Mouse (Mus musculus): Measurements from ENCODE around the gene Clca3a1.
A peak's percentile ranks its signal among the peaks of the same experiment; 100 is the strongest.
"Not testable (repeated sequence)": the region's sequence is repeated elsewhere in the genome, so short reads cannot be mapped to it uniquely, and the experiment has no call there.

The Clca3a1 gene

GRCm38 (mm10) chr3:144760592-144761309, at the start of gene Clca3a1:
Clca3a1 (minus strand) TSS chr3:144760977.
- no peak for DNase-seq (ENCODE audit: low read depth, low spot score)

GRCm38 (mm10) chr3:144808153-144808925, 47.6 kb upstream of the Clca3a1 start:
- not testable (repeated sequence) for DNase-seq (ENCODE audit: low read depth, low spot score)

DNA sequence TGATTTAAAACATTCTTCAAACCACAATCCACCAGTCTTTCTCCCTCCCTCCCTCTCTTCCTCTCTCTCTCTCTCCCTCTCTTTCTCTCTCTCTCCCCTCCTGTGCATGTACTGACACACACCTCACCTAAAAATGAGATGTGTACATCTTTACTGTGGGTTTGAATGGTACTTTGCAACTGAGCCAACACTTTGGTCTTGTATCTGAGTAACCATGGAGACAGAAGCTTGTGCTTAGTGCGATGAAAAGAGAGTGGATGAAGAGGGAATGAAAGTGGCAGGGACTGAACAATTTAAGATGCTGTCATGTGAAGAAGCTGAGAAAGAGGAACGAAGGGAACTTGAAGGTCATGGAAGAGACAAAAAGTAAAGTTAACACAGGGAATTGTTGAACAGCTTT, 45.8 kb upstream of the Clca3a1 start:
- DNase-seq (ENCODE audit: low read depth, low spot score), result not testable (repeated sequence)

DNA sequence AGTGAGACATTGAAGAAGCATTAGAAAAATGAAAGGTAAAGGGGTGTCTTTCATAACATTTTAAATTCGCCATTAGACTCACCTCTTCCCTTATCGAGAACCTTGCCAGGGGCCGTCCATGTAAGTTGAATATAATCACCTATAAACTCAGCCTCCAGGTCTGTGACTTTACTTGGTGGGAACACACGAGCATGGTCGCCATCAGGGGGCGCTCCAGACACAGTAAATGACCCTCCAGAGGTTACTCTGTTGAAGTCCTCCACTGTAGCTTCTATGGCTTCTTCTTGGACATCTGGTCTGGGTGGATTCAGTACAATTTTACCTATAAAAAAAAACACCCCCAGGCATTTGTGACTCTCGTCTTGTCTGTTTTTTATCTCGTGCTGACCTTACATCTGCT, 41.1 kb upstream of the Clca3a1 start:
- no peak for DNase-seq (ENCODE audit: low read depth, low spot score)

DNA sequence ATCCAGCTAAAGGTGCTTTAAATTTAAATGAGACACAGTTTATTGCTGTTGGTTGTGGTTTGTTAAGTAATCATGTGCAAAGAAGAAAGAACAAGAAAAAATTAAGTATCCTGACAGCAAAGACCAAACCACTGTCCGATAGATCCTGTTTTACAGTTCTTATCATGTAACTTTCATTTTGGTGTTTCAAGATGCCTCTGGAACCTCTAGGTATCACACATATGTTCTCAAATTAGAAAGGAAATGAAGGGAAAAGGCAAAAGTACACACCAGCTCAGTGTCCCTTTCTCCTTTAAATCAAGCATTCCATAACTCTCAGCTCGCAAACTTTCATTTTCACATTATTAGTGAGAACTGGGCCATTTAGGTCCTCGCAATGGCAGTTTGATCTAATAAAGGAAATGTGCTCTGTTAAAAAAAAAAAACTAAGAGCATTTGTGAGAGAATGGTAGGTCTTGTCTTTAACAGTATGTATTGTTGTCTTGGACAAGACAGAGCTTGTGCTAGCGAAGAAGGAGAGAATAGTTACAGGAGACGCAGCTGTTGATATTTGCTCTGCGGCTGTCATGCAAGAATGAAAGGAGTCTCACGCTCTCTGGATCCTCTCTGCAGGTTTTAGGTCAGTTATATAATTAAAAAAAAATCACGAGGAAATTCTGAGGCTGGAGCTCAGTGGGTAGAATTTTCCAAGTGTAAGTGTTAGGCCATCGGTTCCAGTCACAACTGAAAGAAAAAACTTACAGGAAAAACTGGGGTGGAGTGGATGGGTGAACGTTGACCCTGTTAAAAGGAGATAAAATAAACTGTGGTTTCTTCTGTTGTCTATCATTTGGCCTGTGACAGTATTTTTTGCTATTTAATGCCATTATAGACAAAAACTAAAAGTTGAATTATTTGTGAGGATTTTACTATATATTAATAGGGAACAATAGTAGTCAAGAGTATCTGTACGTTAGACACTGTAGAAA, 24.7 kb upstream of the Clca3a1 start:
- DNase-seq (ENCODE audit: low read depth, low spot score), result no peak

GRCm38 (mm10) chr3:144765161-144765560, 4.4 kb upstream of the Clca3a1 start:
- DNase-seq (ENCODE audit: low read depth, low spot score), result no peak

DNA sequence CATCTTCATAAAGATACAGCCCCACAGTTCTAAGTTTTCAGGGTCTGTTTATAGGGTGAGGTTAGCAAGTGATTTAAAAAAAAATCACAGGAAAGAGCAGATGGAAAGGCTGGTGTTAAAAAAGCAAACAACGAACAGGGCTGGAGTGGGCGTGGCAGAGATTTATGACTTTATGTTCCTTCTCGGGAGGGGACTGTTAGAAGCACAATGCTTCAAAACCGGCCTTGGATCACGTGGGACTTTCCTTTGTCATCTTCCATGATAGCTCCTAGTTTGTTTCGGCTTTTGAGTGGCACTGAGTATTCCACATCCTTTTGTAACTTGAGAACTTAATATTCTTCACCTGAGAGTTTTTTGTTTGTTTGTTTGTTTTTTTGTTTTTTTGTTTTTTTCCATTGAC, 677 bp upstream of the Clca3a1 start:
- DNase-seq (ENCODE audit: low read depth, low spot score), result no peak

- DNase-seq (ENCODE audit: low read depth, low spot score), result no peak
Measured at GRCm38 (mm10) chr3:144759719-144760118, 1.1 kb downstream of the Clca3a1 start.

DNA sequence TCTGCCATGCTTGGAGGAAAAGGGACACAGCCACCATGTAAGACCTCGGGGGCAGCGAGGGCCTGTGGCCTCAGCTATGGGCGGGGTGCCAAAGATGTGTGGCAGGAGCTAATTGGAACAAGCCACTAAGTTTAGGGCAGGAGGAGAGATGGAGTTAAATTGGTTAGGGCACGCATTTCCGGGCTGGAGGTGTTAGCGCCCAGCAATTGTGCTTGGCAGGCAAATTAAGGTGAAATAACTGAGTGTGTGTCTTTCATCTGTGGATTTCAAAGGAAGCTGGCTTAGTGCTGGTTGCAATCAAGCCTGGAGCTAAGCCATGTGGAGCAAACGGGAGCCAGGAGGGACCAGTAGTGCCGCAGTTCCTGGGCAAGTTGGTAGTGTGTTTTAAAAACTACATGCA, 4.7 kb downstream of the Clca3a1 start:
- DNase-seq (ENCODE audit: low read depth, low spot score), result not testable (repeated sequence)

DNA sequence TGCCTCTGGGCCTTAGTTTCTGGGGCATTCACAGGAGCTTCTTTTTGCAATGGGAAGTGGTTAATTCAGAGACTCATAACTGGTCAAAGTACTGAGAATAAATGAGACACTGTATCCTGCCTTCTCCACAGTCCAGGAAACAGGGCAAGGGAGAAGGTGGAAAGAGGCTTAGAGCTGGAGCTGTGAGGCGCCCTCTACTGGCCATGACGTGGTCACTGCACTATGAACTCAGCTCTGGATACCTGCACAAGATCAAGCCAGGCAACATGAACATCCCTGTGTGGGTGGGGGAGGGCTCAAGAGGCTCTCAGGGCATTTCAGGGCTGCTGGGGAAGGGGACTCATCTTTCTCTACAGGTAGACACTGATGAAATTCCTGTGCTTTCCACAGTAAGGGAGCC, 7.7 kb downstream of the Clca3a1 start:
- no peak for DNase-seq (ENCODE audit: low read depth, low spot score)

DNA sequence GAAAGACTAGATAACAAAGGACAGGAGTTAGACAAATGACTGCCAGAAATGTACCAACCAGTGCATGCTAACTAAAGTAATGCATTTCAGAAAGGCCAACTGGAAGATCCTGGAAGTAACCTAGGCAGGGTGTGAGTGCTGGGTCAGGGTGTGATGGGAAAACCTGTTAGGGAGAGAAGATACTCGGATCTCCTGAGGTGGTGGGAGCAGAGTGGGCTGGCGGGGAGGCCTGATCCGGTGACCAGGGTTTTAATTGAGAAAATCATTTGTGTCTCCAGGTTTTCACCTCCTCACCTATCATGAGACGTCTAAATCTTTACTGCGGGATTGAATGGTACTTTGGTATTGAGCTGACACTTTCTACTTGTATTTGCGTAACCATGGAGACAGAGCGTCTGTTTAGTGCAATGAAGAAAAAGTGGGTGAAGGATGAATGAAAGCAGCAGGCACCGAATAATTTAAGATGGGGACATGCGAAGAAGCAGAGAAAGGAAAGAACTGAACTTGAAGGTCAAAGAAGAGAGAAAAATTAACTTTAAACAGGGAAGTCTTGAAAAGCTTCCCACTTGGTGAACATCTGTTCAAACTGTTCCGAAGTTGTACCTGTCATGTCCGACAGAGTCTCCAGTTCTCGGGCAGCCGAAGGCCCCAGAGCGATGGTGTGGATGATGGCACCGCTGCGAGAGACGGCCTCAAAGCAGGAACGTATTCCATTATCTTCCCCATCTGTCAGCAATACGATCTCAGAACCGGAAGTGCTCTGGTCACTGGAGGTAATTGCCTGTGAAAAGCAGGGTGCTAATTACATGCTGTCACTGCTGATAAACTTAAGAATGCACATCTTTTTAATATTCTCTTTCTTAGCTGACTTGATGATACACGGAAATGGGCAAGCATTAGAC, 11.5 kb downstream of the Clca3a1 start:
- not testable (repeated sequence) for DNase-seq (ENCODE audit: low read depth, low spot score)

DNA sequence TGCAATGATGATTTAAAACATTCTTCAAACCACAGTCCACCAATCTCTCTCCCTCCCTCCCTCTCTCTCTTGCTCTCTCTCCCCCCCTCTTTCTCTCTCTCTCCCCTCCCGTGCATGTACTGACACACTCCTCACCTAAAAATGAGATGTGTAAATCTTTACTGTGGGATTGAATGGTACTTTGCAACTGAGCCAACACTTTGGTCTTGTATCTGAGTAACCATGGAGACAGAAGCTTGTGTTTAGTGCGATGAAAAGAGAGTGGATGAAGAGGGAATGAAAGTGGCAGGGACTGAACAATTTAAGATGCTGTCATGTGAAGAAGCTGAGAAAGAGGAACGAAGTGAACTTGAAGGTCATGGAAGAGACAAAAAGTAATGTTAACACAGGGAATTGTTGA, 13.1 kb downstream of the Clca3a1 start:
- DNase-seq (ENCODE audit: low read depth, low spot score), result not testable (repeated sequence)

GRCm38 (mm10) chr3:144738396-144738795, 22.4 kb downstream of the Clca3a1 start:
- not testable (repeated sequence) for DNase-seq (ENCODE audit: low read depth, low spot score)

DNA sequence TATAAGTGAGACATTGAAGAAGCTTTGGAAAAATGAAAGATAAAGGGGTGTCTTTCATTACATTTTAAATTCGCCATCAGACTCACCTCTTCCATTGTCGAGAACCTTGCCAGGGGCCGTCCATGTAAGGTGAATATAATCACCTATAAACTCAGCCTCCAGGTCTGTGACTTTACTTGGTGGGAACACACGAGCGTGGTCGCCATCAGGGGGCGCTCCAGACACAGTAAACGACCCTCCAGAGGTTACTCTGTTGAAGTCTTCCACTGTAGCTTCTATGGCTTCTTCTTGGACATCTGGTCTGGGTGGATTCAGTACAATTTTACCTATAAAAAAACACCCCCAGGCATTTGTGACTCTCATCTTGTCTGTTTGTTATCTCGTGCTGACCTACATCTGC, 23.9 kb downstream of the Clca3a1 start:
- no peak for DNase-seq (ENCODE audit: low read depth, low spot score)

GRCm38 (mm10) chr3:144723455-144723854, 37.3 kb downstream of the Clca3a1 start:
- DNase-seq (ENCODE audit: low read depth, low spot score), result no peak

DNA sequence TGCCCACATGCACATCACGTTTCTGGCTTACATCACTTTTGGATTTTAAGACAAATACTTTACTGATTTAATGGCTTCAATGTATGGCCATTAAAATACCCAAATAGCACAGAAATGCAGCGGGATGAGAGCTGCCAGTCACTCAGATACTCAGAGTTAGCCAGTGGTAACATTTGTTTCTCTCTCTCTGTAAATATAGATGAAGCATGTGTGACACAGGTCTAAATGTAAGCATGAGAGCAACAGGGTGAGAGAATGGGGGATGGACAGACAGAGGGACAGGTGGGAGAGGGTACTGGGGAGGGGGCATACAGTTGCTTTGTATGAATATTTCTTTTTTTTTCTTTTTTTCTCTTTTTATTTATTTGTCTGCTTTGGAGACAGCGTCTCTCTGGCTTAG, 38.2 kb downstream of the Clca3a1 start:
- not testable (repeated sequence) for DNase-seq (ENCODE audit: low read depth, low spot score)

GRCm38 (mm10) chr3:144721860-144722256, 38.9 kb downstream of the Clca3a1 start:
- DNase-seq (ENCODE audit: low read depth, low spot score), result no peak

- DNase-seq (ENCODE audit: low read depth, low spot score), result no peak
Measured at GRCm38 (mm10) chr3:144721077-144721859, 39.5 kb downstream of the Clca3a1 start.

- peak; percentile 74 for DNase-seq (ENCODE audit: low read depth, low spot score)
Measured at GRCm38 (mm10) chr3:144719901-144720747, 40.7 kb downstream of the Clca3a1 start, which contains the start of gene Sh3glb1. Sh3glb1 (minus strand) TSS chr3:144720335.

All from telencephalon, adult 2 months (tissue).